Mouse (Mus musculus) hindbrain, postnatal 0 days (tissue): ENCODE measurements around the gene A4gnt. TPM values are rescaled to one million over a fixed set of nuclear protein-coding genes. Genes with fewer than 3 reads are reported as not detected.
A peak's percentile ranks its signal among the peaks of the same experiment; 100 is the strongest.

Source experiments
- ATAC-seq: fragments of 200-750 bp; cut with Nextera tagmentation; 2 replicates; pipeline ENCODE4 v1.8.0; 2017; ENCODE audit warnings: mild to moderate bottlenecking, moderate TSS enrichment, moderate library complexity
- DNase-seq: peaks from one replicate; pipeline ENCODE4 v3.0.0-alpha.2; 2015; ENCODE audit warnings: low spot score
- H3K27ac ChIP-seq: fragments of 300-500 bp; sonication (generic); 2 replicates; pipeline ENCODE4 v1.5.1; 2014; ENCODE audit warnings: mild to moderate bottlenecking
- H3K27me3 ChIP-seq: fragments of 300-500 bp; sonication (generic); 2 replicates; pipeline ENCODE4 v1.6.1; 2014; ENCODE audit warnings: low read length, mixed read lengths; ENCODE audit not compliant: insufficient read depth
- H3K36me3 ChIP-seq: fragments of 300-500 bp; sonication (generic); 2 replicates; pipeline ENCODE4 v1.6.1; 2014; ENCODE audit warnings: low read length, mixed read lengths; ENCODE audit not compliant: insufficient read depth
- H3K4me1 ChIP-seq: fragments of 300-500 bp; sonication (generic); 2 replicates; pipeline ENCODE4 v1.6.1; 2014; ENCODE audit warnings: antibody characterized with exemption, low read length, mixed read lengths; ENCODE audit not compliant: insufficient read depth
- H3K4me2 ChIP-seq: fragments of 300-500 bp; sonication (generic); 2 replicates; pipeline ENCODE4 v1.6.1; 2014; ENCODE audit warnings: low read depth, mild to moderate bottlenecking, low read length, moderate library complexity, mixed read lengths
- H3K4me3 ChIP-seq: fragments of 300-500 bp; sonication (generic); 2 replicates; pipeline ENCODE4 v1.5.1; 2014; ENCODE audit warnings: low read length
- H3K9ac ChIP-seq: fragments of 300-500 bp; sonication (generic); replicated peaks from 2 replicates; pipeline ENCODE4 v1.6.1; 2014; ENCODE audit warnings: mild to moderate bottlenecking, low read length, moderate library complexity, mixed read lengths
- H3K9me3 ChIP-seq: fragments of 300-500 bp; sonication (generic); 2 replicates; pipeline ENCODE4 v1.6.1; 2016; ENCODE audit warnings: low read length, mixed read lengths
- CTCF ChIP-seq: IDR thresholded peaks from 2 replicates; pipeline ENCODE4 v1.5.1; 2016; ENCODE audit warnings: antibody characterized with exemption, control low read depth, low read depth
- WGBS: fragments of 180-500 bp; shearing (Covaris S2); extraction: QIAGEN DNeasy Blood & Tissue Kit; methylation state at CpG from one replicate; pipeline ENCODE4 v1.1.7; 2014; 5-methylcytosine and 5-hydroxymethylcytosine counted together
- polyA plus RNA-seq: library from polyadenylated mRNA; unstranded; fragments of >200 nt; fragmentation: Nextera tagmentation; extraction: Ambion mirVana; gene quantifications from 2 replicates; pipeline ENCODE4 v1.2.1, GENCODE M21; 2015
- total RNA-seq: library from RNA; depleted of rRNA; stranded (reverse); fragments of >200 nt; gene quantifications from 2 replicates; pipeline ENCODE4 v1.2.3, GENCODE M21; 2014

A4gnt gene
- total and polyA plus RNA-seq, 2 experiments from 2014 or later, result not detected

DNA sequence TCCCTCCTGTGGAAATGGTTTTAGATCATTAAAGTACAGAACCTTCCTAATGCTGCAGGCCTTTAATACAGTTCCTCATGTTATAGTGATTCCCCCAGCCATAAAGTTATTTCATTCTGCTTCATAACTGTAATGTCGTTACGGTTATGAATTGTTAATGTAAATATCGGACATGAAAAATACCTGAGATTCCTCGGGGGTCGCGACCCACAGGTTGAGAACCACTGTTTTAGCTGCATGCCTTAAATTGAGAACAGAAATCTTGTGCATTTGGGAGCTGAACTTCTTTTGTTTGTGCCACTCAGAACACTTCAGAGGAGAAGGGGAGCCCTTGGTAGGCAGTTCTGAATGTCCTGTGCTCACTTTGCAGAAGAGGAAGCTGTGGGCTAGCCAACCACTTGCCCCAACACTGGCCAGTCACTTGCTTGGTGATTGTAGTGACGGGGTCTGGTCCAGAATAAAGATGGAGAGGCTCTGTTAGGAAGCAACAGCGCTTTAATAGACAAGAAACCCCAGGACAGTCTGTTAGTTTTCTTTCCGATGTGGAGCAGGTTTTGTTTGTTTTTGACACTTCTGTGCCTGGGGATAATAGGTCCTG lies 18.3 kb downstream of the A4gnt start:
- Histone ChIP-seq H3K9ac (peak overlapping the region; percentile 66; the same call in 1 of the 2 replicates), H3K4me2 (peak overlapping the region; percentile 77), H3K4me1 (peaks cover 14% of the 10 kb centered on the region), H3K9me3 (no peaks in the 10 kb centered on the region), H3K27ac (peak overlapping the region; percentile 84; the same call in 1 of the 2 replicates), H3K27me3 (no peaks in the 10 kb centered on the region), H3K4me3 (peak overlapping the region; percentile 54), H3K36me3 (no peaks in the 10 kb centered on the region)
- 49% methylated on average over 9 of the region's 9 CpGs for WGBS
- DNase-seq (peak; percentile 14), ATAC-seq (no peak)
- TF ChIP-seq CTCF, result no peak

DNA sequence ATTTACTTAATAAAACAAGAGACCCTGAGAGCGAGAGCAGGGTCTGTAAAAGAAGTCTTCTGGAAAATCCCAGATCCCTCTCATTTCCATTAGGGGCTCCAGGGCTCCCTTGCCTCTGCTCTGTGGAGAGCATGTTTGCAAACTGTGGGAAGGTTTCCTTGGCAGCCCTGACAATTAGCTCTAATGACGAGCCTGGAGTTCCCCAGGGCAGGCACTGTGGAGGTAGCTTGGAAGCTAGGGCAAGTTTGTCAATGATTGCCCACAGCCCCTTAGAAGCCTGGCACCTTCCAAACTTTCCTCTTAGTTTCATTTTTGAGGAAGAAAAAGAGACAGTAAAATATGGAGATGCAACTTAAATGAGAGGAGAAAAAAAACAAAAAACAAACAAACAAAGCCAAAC lies 19.5 kb downstream of the A4gnt start:
- Histone ChIP-seq H3K36me3 (no peaks in the 10 kb centered on the region), H3K4me2 (peak overlapping the region; percentile 45), H3K27me3 (no peaks in the 10 kb centered on the region), H3K4me3 (no peak overlapping the region), H3K9ac (no peak overlapping the region), H3K4me1 (peaks cover 14% of the 10 kb centered on the region), H3K27ac (peak overlapping the region; percentile 37; the same call in 1 of the 2 replicates), H3K9me3 (no peaks in the 10 kb centered on the region)
- ATAC-seq (0 out of 2 replicates have a peak, but pooled peaks have one; percentile 51), DNase-seq (peak; percentile 69)
- TF ChIP-seq CTCF, result no peak
- WGBS, result 26% methylated on average over 2 of the region's 2 CpGs

DNA sequence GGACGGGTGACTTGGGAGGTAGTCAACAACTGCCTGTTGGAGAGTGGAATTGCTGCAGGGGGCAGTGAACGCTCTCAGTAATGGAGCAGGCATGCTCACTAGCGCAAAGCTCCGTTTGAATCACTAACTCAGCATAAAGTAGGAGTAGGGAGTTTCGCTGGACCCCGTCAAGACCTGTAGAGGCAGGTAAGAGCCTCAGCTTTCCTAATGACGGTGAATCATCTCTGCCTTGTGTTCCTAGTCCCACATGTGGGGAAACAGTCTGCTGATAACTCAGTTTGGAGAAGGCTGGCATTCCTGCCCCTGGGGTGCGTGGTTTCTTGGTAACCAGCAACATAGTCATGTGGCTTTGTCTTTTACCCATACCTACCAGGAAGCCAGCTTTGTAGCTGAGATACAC lies 20.0 kb downstream of the A4gnt start:
- peak overlapping the region; percentile 37 for H3K27ac ChIP-seq
- H3K9ac ChIP-seq, result no peak overlapping the region
- H3K4me1 ChIP-seq, result peaks cover 14% of the 10 kb centered on the region
- H3K27me3 ChIP-seq, result no peaks in the 10 kb centered on the region
- H3K9me3 ChIP-seq, result no peaks in the 10 kb centered on the region
- H3K4me3 ChIP-seq, result no peak overlapping the region
- H3K4me2 ChIP-seq, result peak overlapping the region; percentile 45
- peak; percentile 49 for TF ChIP-seq CTCF
- DNase-seq, result peak; percentile 49
- no peaks in the 10 kb centered on the region for H3K36me3 ChIP-seq
- no peak for ATAC-seq
- 15% methylated on average over 8 of the region's 8 CpGs for WGBS

DNA sequence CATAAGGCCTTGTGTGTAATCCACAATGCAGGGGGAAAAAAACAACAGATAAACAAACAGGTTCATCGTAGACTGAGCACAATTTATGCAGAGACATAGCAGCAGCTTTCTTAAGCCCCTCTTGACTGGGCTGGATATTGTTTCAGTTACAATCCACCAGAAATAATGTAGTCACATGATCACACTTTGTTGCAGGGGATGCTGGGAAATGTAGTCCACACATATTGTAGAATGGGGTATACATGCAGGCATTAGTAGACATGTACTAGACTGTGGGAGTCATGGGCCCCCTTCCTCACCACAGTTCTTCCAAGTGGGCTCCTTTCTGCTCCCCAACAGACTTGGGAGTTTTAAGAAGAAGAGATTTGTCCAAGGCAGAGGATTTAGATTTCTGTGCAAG lies 24.5 kb downstream of the A4gnt start:
- Histone ChIP-seq H3K9me3 (no peaks in the 10 kb centered on the region), H3K4me1 (0 out of 2 replicates have a peak, but pooled peaks cover 4% of the 10 kb centered on the region), H3K9ac (no peak overlapping the region), H3K4me3 (no peak overlapping the region), H3K36me3 (no peaks in the 10 kb centered on the region; the same call in 1 of the 2 replicates), H3K27ac (no peak overlapping the region), H3K4me2 (no peak overlapping the region), H3K27me3 (no peaks in the 10 kb centered on the region)
- 95% methylated on average over 1 of the region's 1 CpGs for WGBS
- ATAC-seq, result 0 out of 2 replicates have a peak, but pooled peaks have one; percentile 42
- no peak for TF ChIP-seq CTCF
- DNase-seq, result peak; percentile 40

DNA sequence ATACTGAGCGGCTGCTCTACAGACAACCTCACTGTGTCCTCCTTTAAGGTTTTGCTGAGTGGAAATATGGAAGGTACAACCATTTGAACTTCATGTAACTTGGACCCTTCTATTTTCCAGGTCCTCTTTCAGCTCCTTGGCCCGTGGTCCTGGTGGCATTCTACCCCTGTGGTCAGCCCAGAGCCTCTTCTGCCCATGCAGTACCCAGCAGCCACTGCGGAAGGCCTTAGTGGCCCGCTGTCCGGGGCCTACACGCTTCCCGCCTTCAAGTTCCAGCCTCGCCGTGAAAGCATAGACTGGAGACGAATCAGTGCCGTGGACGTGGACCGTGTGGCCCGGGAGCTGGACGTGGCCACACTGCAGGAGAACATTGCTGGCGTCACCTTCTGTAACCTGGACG lies 24.9 kb downstream of the A4gnt start:
- H3K36me3 ChIP-seq, result no peaks in the 10 kb centered on the region; the same call in 1 of the 2 replicates
- 96% methylated on average over 17 of the region's 17 CpGs for WGBS
- H3K27ac ChIP-seq, result no peak overlapping the region
- H3K27me3 ChIP-seq, result no peaks in the 10 kb centered on the region
- 0 out of 2 replicates have a peak, but pooled peaks cover 3% of the 10 kb centered on the region for H3K4me1 ChIP-seq
- H3K9me3 ChIP-seq, result no peaks in the 10 kb centered on the region
- no peak overlapping the region for H3K4me2 ChIP-seq
- no peak overlapping the region for H3K9ac ChIP-seq
- no peak overlapping the region for H3K4me3 ChIP-seq
- DNase-seq (no peak), ATAC-seq (no peak; the same call in 1 of the 2 replicates)
- no peak for TF ChIP-seq CTCF

DNA sequence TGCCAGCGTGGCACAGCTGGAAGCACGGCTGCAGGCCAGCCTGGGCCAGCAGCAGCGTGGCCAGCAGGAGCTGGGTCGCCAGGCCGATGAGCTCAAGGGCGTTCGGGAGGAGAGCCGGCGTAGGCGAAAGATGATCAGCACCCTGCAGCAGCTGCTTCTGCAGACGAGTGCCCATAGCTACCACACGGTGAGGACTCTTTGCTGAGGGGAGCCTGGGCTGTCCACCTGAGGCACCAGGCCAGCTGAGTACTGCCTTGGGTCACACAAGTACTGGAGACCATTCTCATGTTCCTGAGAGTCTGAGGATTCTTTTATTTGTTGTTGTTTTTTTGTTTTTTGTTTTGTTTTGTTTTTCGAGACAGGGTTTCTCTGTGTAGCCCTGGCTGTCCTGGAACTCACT lies 25.4 kb downstream of the A4gnt start:
- Histone ChIP-seq H3K4me3 (no peak overlapping the region), H3K27ac (no peak overlapping the region), H3K9me3 (no peaks in the 10 kb centered on the region), H3K4me1 (no peaks in the 10 kb centered on the region), H3K4me2 (no peak overlapping the region), H3K27me3 (no peaks in the 10 kb centered on the region), H3K9ac (no peak overlapping the region), H3K36me3 (no peaks in the 10 kb centered on the region; the same call in 1 of the 2 replicates)
- TF ChIP-seq CTCF, result no peak
- WGBS, result 95% methylated on average over 13 of the region's 13 CpGs
- ATAC-seq, result no peak; the same call in 1 of the 2 replicates
- DNase-seq, result no peak

DNA sequence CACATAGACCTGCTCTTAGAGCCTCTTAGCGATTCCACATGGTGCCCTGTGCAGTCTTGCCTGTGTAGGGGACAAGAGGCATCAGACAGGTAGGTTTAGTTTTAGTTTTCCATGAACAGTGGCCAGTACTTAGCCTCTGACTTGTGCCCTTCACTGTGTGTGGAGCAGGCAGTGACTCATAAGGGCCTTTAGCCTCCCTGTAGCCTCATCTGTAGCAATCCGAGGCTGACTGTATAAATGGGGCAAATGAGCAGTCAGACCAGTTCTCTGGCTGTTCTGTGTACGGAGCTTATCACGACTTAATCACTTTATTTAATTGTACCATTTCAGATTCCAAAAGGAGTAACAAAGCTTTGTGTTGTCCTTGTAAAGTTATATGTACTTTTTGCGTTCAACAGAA lies 27.7 kb downstream of the A4gnt start:
- DNase-seq, result no peak
- H3K9me3 ChIP-seq, result no peaks in the 10 kb centered on the region
- 92% methylated on average over 5 of the region's 5 CpGs for WGBS
- H3K4me3 ChIP-seq, result no peak overlapping the region
- no peak overlapping the region for H3K9ac ChIP-seq
- H3K4me2 ChIP-seq, result no peak overlapping the region
- H3K27me3 ChIP-seq, result no peaks in the 10 kb centered on the region
- no peaks in the 10 kb centered on the region; the same call in 1 of the 2 replicates for H3K36me3 ChIP-seq
- ATAC-seq, result no peak
- no peak overlapping the region for H3K27ac ChIP-seq
- TF ChIP-seq CTCF, result no peak
- no peaks in the 10 kb centered on the region for H3K4me1 ChIP-seq
